Mouse (Mus musculus): Measurements from ENCODE around the gene Ppt2.

DNA sequence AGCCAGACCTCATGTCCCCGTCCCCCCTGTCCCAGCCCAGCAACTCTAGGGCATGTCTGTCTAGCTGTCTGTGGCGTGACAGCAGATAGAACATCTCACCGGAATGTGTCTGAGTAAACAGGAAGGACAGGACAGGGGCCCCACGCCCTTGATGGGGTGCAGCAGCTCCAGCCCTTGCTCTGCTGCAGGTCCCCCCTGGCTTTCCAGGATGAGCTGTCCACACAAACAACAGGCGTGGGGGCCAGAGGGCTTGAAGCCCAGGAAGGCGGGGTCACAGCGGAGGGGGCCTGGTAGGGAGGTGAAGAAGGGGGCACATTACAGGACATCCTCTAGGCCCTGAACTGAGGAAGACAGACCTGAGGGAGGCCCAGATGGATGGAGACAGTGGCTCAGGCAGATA, 26.9 kb upstream of the Ppt2 start:
- TF ChIP-seq POLR2A (IDR thresholded peaks at IDR 0.05; ENCODE audit: low read depth, low read length) (no peak), CTCF (conservative IDR thresholded peaks at IDR 0.05; ENCODE audit: insufficient read depth, insufficient read length, low read depth, low read length) (no peak)
